Mouse (Mus musculus) embryonic facial prominence, embryonic 14.5 days (tissue): Measurements from ENCODE around the gene H2-Aa. TPM values are rescaled to one million over a fixed set of nuclear protein-coding genes. Genes with fewer than 3 reads are reported as not detected.

Experiments
- ATAC-seq: fragments of 200-750 bp; cut with Nextera tagmentation; 2 replicates; pipeline ENCODE4 v1.8.0; 2017; ENCODE audit warnings: low read depth, moderate number of reproducible peaks, moderate TSS enrichment
- DNase-seq: peaks from one replicate; pipeline ENCODE4 v3.0.0-alpha.2; 2015; ENCODE audit warnings: low spot score
- H3K27ac ChIP-seq: fragments of 300-500 bp; sonication (generic); replicated peaks from 2 replicates; pipeline ENCODE4 v1.5.1; 2014; ENCODE audit warnings: low read depth, mild to moderate bottlenecking, low read length, moderate library complexity
- H3K27me3 ChIP-seq: fragments of 300-500 bp; sonication (generic); replicated peaks from 2 replicates; pipeline ENCODE4 v1.6.1; 2014; ENCODE audit warnings: low read length; ENCODE audit not compliant: control insufficient read depth, insufficient read depth
- H3K36me3 ChIP-seq: fragments of 300-500 bp; sonication (generic); 2 replicates; pipeline ENCODE4 v1.6.1; 2014; ENCODE audit warnings: low read length, mixed read lengths; ENCODE audit not compliant: control insufficient read depth, insufficient read depth
- H3K4me1 ChIP-seq: fragments of 300-500 bp; sonication (generic); 2 replicates; pipeline ENCODE4 v1.6.1; 2014; ENCODE audit warnings: antibody characterized with exemption, low read length; ENCODE audit not compliant: control insufficient read depth, insufficient read depth
- H3K4me2 ChIP-seq: fragments of 300-500 bp; sonication (generic); 2 replicates; pipeline ENCODE4 v1.6.1; 2014; ENCODE audit warnings: low read depth, mild to moderate bottlenecking, low read length, moderate library complexity, mixed read lengths
- H3K4me3 ChIP-seq: fragments of 300-500 bp; sonication (generic); 2 replicates; pipeline ENCODE4 v1.5.1; 2014; ENCODE audit warnings: low read depth, mild to moderate bottlenecking, low read length
- H3K9ac ChIP-seq: fragments of 300-500 bp; sonication (generic); 2 replicates; pipeline ENCODE4 v1.6.1; 2014; ENCODE audit warnings: low read depth, mild to moderate bottlenecking, low read length, moderate library complexity, mixed read lengths
- H3K9me3 ChIP-seq: fragments of 300-500 bp; sonication (generic); 2 replicates; pipeline ENCODE4 v1.6.1; 2016; ENCODE audit warnings: low read length; ENCODE audit not compliant: control insufficient read depth
- WGBS: fragments of 180-500 bp; shearing (Covaris S2); extraction: QIAGEN DNeasy Blood & Tissue Kit; methylation state at CpG from one replicate; pipeline ENCODE4 v1.1.7; 2014; 5-methylcytosine and 5-hydroxymethylcytosine counted together
- polyA plus RNA-seq: library from polyadenylated mRNA; unstranded; fragments of >200 nt; fragmentation: Nextera tagmentation; extraction: Ambion mirVana; gene quantifications from 2 replicates; pipeline ENCODE4 v1.2.1, GENCODE M21; 2014

H2-Aa gene
- polyA plus RNA-seq, 1 experiment from 2014 or later, result 5.7 TPM

- Histone ChIP-seq H3K36me3 (no peaks in the 10 kb centered on the region), H3K9me3 (no peaks in the 10 kb centered on the region), H3K4me3 (no peak overlapping the region), H3K9ac (no peak overlapping the region), H3K4me2 (no peak overlapping the region), H3K4me1 (no peaks in the 10 kb centered on the region), H3K27ac (no peak overlapping the region), H3K27me3 (no peaks in the 10 kb centered on the region)
- ATAC-seq, result no peak
- DNase-seq, result no peak
- WGBS, result 78% methylated on average over 4 of the region's 4 CpGs
Observed at GRCm38 (mm10) chr17:34285371-34285770, 2.3 kb downstream of the H2-Aa start.

DNA sequence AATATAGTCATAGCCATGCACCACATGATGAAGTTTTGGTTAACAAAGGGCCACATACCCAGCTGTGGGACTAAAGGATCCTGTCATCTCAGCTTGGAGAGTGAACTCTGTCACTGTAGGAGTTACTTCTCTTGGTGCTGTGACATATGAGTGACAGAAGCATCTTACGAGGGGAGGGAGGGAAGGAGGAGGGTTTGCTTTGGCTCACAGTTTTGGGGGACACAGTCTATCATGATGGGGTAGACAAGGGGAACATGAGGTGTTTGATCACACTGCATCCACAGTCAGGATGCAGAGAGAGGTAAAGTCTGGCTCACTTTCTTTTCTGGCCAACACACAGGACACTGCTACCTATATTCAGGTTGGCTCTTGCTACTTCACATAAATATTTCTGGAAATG, 5.8 kb downstream of the H2-Aa start:
- H3K36me3 ChIP-seq, result no peaks in the 10 kb centered on the region
- H3K9me3 ChIP-seq, result no peaks in the 10 kb centered on the region
- DNase-seq (no peak), ATAC-seq (no peak)
- no peak overlapping the region for H3K4me3 ChIP-seq
- H3K27me3 ChIP-seq, result no peaks in the 10 kb centered on the region
- H3K4me2 ChIP-seq, result no peak overlapping the region
- 76% methylated on average over 1 of the region's 1 CpGs for WGBS
- H3K4me1 ChIP-seq, result no peaks in the 10 kb centered on the region
- H3K27ac ChIP-seq, result no peak overlapping the region
- no peak overlapping the region for H3K9ac ChIP-seq

DNA sequence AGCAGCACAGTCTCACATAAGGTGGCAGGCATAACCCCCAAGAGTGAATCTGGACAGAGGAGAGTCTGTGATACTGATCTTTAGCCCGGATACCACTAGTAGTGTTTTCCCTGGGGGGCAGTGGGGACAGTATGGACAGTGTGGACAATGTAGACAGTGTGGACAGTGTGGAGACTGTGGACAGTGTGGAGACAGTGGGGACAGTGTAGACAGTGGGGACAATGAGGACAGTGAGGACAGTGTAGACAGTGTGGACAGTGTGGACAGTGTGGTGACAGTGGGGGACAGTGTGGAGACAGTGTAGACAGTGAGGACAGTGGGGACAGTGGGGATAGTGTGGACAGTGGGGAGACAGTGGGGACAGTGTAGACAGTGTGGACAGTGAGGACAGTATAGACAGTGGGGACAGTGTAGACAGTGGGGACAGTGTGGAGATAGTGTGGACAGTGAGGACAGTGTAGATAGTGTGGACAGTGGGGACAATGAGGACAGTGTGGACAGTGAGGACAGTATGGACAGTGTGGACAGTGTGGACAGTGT, 7.1 kb downstream of the H2-Aa start:
- 67% methylated on average over 1 of the region's 1 CpGs for WGBS
- Histone ChIP-seq H3K4me1 (no peaks in the 10 kb centered on the region), H3K9me3 (no peaks in the 10 kb centered on the region), H3K27ac (no peak overlapping the region), H3K9ac (no peak overlapping the region), H3K27me3 (no peaks in the 10 kb centered on the region), H3K4me3 (no peak overlapping the region), H3K4me2 (no peak overlapping the region), H3K36me3 (no peaks in the 10 kb centered on the region)
- DNase-seq (no peak), ATAC-seq (no peak)

GRCm38 (mm10) chr17:34272102-34272501, 15.5 kb downstream of the H2-Aa start:
- ATAC-seq, result no peak
- Histone ChIP-seq H3K27me3 (no peaks in the 10 kb centered on the region), H3K4me1 (no peaks in the 10 kb centered on the region), H3K4me2 (no peak overlapping the region), H3K9ac (no peak overlapping the region), H3K36me3 (no peaks in the 10 kb centered on the region), H3K4me3 (no peak overlapping the region), H3K27ac (no peak overlapping the region), H3K9me3 (no peaks in the 10 kb centered on the region)
- DNase-seq, result no peak
- WGBS, result 87% methylated on average over 1 of the region's 1 CpGs

GRCm38 (mm10) chr17:34270940-34271339, 16.7 kb downstream of the H2-Aa start:
- ATAC-seq, result no peak
- H3K9me3 ChIP-seq, result no peaks in the 10 kb centered on the region
- no peak for DNase-seq
- H3K9ac ChIP-seq, result no peak overlapping the region
- no peaks in the 10 kb centered on the region for H3K27me3 ChIP-seq
- no peak overlapping the region for H3K27ac ChIP-seq
- no peak overlapping the region for H3K4me3 ChIP-seq
- H3K36me3 ChIP-seq, result no peaks in the 10 kb centered on the region
- WGBS, result 76% methylated on average over 2 of the region's 2 CpGs
- H3K4me2 ChIP-seq, result no peak overlapping the region
- H3K4me1 ChIP-seq, result no peaks in the 10 kb centered on the region

GRCm38 (mm10) chr17:34270230-34270629, 17.4 kb downstream of the H2-Aa start:
- Histone ChIP-seq H3K27me3 (peaks cover 5% of the 10 kb centered on the region), H3K9ac (no peak overlapping the region), H3K4me1 (no peaks in the 10 kb centered on the region), H3K27ac (no peak overlapping the region), H3K9me3 (no peaks in the 10 kb centered on the region), H3K36me3 (no peaks in the 10 kb centered on the region), H3K4me3 (no peak overlapping the region), H3K4me2 (no peak overlapping the region)
- WGBS, result 82% methylated on average over 2 of the region's 2 CpGs
- no peak for ATAC-seq
- no peak for DNase-seq

GRCm38 (mm10) chr17:34269817-34270216, 17.8 kb downstream of the H2-Aa start:
- peaks cover 3% of the 10 kb centered on the region; the same call in 1 of the 2 replicates for H3K4me1 ChIP-seq
- H3K4me3 ChIP-seq, result no peak overlapping the region
- no peak overlapping the region for H3K9ac ChIP-seq
- no peaks in the 10 kb centered on the region for H3K9me3 ChIP-seq
- peaks cover 9% of the 10 kb centered on the region for H3K27me3 ChIP-seq
- ATAC-seq (no peak), DNase-seq (no peak)
- H3K27ac ChIP-seq, result no peak overlapping the region
- H3K4me2 ChIP-seq, result no peak overlapping the region
- H3K36me3 ChIP-seq, result no peaks in the 10 kb centered on the region
- 67% methylated on average over 4 of the region's 4 CpGs for WGBS

DNA sequence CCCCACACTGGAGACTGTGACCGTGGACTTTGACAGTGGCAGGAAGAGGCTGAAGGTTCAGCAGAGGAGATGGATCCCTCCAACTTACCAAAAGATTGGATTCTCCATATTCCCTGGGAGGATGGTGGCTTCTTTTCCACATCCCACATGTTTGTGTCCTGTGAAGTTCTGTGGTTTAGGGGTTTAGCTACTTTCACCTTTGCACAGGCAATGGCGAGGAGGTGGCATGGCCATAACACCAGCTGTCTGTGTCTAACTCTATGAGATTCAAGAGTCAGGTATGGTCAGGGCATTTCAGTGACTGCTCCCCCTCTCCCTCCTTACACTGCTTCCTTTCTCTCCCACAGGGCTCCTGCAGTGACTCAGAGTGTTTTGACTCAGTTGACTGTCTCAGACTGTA, 18.9 kb downstream of the H2-Aa start:
- no peak overlapping the region for H3K27ac ChIP-seq
- ATAC-seq (no peak), DNase-seq (no peak)
- H3K9me3 ChIP-seq, result no peaks in the 10 kb centered on the region
- H3K36me3 ChIP-seq, result no peaks in the 10 kb centered on the region
- no peak overlapping the region for H3K4me3 ChIP-seq
- H3K4me1 ChIP-seq, result peaks cover 7% of the 10 kb centered on the region
- 81% methylated on average over 2 of the region's 2 CpGs for WGBS
- H3K9ac ChIP-seq, result no peak overlapping the region
- H3K4me2 ChIP-seq, result no peak overlapping the region
- peaks cover 19% of the 10 kb centered on the region for H3K27me3 ChIP-seq

DNA sequence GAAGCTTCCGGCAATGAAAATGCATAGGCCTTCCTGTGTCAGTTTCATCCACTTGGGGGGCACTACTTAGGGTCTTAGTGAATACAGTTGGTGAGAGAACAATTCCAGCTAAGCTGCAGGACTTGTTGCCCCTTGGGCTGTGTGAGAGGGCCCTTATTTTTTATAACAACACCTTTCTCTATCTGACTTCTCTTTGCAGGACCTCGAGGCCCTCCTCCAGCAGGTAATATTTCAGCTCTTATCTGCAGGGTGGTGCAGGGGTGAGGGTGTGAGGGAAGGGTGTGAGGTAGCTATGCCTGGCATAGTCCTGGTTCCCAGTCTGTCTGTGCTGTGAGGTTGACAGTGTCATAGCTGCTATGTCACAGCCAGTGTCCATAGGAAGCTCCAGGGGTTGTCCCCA, 19.4 kb downstream of the H2-Aa start:
- H3K9ac ChIP-seq, result no peak overlapping the region
- peaks cover 24% of the 10 kb centered on the region for H3K27me3 ChIP-seq
- no peak overlapping the region for H3K27ac ChIP-seq
- H3K36me3 ChIP-seq, result no peaks in the 10 kb centered on the region
- DNase-seq, result no peak
- H3K4me2 ChIP-seq, result no peak overlapping the region
- peaks cover 7% of the 10 kb centered on the region for H3K4me1 ChIP-seq
- H3K4me3 ChIP-seq, result no peak overlapping the region
- no peaks in the 10 kb centered on the region for H3K9me3 ChIP-seq
- ATAC-seq, result no peak
- WGBS, result 86% methylated on average over 2 of the region's 2 CpGs
